Mouse (Mus musculus) cerebellum, adult 9-11 months (tissue): ENCODE measurements around the gene Gja5.
"Not testable (repeated sequence)": the region's sequence is repeated elsewhere in the genome, so short reads cannot be mapped to it uniquely, and the experiment has no call there.

Experiments
- DNase-seq: peaks from one replicate; pipeline ENCODE4 v3.0.0; 2022

Gja5 gene

DNA sequence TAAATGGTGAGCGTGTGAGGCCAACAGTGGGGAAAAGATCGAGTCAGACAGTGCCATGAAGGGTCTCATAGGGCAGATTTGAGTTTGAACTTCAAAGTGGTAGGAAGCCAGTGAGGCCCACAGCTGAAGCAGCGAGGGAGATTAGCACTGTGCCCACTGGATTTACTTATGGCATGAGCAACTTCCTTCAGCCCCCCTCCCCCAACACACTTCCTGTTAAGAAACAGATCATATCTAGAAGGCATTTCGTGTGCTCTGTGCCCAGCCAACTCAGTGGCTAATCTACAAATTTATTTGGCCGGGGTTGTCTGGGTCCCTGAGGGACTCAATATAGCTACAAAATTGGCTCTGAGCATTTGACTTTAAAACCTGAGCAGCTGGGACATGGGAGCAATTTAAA lies 139.7 kb downstream of the Gja5 start:
- no peak for DNase-seq

GRCm38 (mm10) chr3:97047757-97048156 lies 143.3 kb downstream of the Gja5 start:
- DNase-seq: no peak

DNA sequence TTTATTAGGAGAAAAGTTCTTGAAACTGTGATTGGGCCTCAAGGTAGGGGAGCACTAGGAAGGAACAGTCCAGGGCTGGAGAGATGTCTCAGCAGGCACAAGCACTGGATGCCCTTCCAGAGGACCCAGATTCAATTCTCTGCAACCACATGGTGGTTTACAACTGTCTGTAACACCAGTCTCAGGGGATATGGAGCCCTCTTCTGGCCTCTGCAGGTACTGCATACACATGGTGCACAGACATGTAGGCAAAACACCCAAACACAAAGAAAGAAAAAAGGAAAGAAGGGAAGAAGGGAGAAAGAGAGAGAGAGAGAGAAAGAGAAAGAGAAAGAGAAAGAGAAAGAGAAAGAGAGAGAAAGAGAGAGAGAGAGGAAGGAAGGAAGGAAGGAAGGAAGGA lies 143.9 kb downstream of the Gja5 start:
- DNase-seq: no peak

DNA sequence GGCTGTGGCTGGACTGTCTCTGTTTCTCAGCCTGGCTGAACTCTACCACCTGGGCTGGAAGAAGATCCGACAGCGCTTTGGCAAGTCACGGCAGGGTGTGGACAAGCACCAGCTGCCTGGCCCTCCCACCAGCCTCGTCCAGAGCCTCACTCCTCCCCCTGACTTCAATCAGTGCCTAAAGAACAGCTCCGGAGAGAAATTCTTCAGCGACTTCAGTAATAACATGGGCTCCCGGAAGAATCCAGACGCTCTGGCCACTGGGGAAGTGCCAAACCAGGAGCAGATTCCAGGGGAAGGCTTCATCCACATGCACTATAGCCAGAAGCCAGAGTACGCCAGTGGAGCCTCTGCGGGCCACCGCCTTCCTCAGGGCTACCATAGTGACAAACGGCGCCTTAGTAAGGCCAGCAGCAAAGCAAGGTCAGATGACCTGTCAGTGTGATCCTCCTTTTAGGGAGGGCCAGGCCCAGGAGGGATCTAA lies 146.8 kb downstream of the Gja5 start:
- no peak for DNase-seq

- DNase-seq: no peak
Observed at GRCm38 (mm10) chr3:97052069-97052799, 147.7 kb downstream of the Gja5 start.

GRCm38 (mm10) chr3:97058704-97059103 lies 154.2 kb downstream of the Gja5 start:
- no peak for DNase-seq

DNA sequence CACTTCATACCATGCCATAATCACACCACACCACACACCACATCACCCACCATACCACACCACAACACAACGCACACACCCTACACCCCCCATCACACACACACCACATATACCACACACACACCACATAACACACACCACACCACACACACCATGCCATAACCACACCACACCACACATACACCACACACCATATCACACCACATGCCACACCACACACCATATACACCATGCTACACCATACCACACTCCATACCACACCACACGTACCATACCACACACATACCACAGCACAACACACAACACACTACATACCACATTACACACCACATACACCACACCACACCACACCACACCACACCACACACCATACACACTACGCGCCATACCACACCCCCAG lies 155.6 kb downstream of the Gja5 start:
- no peak for DNase-seq

- DNase-seq: no peak
Observed at GRCm38 (mm10) chr3:97062814-97063213, 158.3 kb downstream of the Gja5 start.

GRCm38 (mm10) chr3:97064046-97064445 lies 159.6 kb downstream of the Gja5 start:
- DNase-seq: no peak

- DNase-seq: peak; percentile 77
Observed at GRCm38 (mm10) chr3:97069589-97069988, 165.1 kb downstream of the Gja5 start.

DNA sequence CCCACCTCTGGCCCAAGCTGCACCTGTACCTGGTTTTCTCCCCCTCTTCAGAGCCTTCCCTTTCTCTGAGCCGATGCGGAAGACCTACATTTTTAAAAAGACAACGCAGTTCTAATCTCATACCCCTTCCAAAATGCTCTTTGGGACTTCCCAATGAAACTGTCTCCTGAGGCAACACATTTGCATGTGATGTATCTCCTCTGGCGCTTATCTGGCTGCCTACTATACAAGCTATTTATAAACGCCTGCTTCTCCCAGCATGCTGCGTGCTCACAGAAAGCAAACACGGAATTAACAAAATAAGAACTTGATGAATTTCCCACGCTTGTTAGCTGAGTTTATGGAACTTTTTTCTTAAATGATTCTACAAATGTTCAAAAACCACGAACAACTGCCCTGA lies 167.4 kb downstream of the Gja5 start:
- not testable (repeated sequence) for DNase-seq

DNA sequence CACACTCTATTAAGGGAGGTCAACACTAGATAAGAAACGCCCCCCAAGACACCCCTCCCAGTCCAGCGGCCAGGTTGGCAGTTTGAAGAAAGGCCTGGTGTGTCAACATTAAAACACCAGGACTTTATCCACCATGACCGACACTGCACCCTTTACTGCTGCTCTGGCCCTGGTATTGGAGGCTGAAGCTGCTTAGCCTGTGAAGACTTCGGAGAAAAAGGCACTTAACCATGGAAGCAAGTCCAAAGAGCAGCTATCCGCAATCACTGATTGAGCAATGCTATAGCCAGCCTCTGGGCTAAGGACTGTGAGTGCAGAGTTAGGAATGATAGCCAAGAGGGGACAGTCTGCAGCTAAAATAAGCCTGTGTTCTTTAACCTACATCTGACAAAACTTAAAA lies 167.9 kb downstream of the Gja5 start:
- DNase-seq: not testable (repeated sequence)

GRCm38 (mm10) chr3:97075744-97076350 lies 171.4 kb downstream of the Gja5 start:
- not testable (repeated sequence) for DNase-seq

DNA sequence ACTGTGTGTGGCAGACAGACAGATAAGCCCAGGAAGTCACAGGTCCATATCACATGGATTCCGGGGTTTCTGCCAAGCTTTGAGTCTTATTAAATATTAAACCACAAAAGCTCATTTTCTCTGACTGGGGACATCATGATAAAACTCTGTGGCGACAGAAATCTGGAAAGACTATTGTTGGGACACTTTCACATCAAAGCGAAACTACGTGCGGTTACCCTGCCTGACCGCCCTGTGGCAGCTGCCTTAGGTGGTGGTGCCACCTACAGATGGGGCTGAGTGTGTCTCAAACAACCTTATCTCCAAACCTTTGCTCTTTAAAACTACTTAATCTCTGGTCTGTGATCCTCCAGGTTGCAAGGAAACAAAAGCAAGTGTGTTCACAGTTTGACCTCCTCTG lies 171.9 kb downstream of the Gja5 start:
- peak; percentile 46 for DNase-seq

GRCm38 (mm10) chr3:97078436-97078835 lies 173.9 kb downstream of the Gja5 start:
- no peak for DNase-seq

DNA sequence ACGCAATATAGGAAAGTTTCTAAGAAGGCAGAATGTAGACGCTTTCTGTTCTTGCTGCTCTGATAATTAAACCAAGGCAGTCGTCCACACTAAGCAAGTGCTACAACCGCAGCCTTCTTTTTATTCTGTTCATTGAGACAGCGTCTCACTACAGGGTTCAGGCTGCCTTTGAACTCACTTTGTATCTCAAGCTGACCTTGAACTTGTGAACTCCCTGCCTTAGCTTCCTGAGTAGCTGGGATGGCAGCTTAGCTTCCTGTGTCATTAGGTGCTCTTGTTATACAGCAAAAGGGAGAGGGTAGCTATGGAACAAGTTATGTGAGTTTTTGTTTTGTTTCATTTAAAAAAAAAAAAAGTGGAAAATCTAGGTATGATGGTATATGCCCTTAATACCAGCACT lies 177.7 kb downstream of the Gja5 start:
- no peak for DNase-seq

- DNase-seq: no peak
Observed at GRCm38 (mm10) chr3:97087326-97087725, 182.8 kb downstream of the Gja5 start.

DNA sequence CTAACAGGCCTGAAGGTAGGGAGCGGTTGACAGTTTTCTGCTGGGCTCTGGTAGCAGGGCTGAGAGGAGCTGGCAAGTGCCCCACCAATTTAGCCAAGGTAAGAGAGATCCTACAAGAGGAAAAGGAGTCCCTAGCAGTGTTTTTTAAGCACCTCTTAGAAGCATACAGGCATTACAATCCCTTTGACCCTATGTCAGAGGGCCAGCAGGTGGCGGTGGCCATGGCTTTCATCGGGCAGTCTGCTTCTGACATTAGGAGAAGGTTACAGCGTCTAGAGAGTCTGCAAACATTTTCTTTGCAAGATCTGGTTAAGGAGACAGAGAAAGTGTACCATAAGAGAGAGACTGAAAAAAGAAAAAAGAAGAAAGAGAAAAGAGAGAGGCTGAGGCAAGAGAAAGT lies 183.8 kb downstream of the Gja5 start:
- DNase-seq: not testable (repeated sequence)

- not testable (repeated sequence) for DNase-seq
Observed at GRCm38 (mm10) chr3:97091971-97092370, 187.5 kb downstream of the Gja5 start.

- DNase-seq: not testable (repeated sequence)
Observed at GRCm38 (mm10) chr3:97096664-97097063, 192.2 kb downstream of the Gja5 start.

GRCm38 (mm10) chr3:97100784-97101641 lies 196.5 kb downstream of the Gja5 start:
- DNase-seq: no peak

GRCm38 (mm10) chr3:97103946-97104345 lies 199.5 kb downstream of the Gja5 start:
- not testable (repeated sequence) for DNase-seq

DNA sequence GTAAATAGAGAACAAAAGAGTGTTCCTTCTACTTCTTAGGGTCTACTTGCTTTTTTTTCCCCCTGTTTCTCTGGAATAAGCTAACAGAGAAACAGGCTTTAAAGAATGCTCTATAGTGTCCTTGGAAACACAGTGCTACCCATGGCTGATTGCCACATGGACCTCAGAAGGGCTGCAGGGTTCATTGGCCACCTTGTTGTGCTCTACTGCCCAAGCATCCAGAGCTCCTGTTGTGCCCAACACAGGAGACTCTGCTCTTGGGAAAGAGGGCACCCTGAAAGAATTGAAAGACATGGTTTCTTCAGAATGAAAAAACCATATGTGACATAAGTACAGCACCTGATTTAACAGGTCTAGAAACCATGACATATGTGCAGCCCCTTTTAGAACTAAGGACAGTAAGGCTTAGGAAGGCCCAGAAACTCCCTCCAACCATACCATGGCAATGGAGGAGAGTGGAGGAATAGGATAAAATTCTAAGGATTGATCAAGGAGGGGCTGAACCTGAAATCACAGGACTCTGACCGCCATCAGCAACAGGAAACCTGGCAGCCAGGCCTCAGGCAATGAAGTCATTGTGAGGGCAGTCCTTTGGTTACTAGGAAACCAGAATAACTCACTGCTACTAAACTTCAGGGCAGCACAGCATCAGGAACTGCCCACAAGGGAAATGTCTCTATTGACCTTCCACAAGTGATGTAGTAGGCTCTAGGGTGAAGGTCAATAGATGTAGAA lies 200.4 kb downstream of the Gja5 start:
- no peak for DNase-seq
